Mouse (Mus musculus): Measurements from ENCODE around the gene Polr2c.
A peak's percentile ranks its signal among the peaks of the same experiment; 100 is the strongest.

The Polr2c gene

DNA sequence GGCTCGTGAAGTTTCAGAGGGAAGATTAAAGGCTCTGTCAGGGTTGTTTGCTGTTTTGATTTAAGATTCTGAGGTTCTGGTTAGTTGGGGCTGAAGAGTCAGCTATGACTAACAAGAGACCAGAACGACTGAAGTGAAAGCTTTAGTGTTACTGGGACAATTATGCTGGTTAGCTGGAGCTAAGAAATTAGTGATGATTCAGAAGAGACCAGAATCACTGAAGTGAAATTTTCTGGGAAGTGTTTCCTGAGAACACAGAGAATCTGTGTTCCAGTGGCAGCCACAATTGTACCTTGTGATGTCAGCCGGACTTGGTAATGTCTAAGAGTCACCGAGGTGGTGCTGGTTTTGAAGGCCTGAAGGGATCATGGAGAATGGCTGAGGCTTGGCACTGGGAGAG, 23.5 kb downstream of the Polr2c start:
- no peak for DNase-seq (ENCODE audit: low spot score)

DNA sequence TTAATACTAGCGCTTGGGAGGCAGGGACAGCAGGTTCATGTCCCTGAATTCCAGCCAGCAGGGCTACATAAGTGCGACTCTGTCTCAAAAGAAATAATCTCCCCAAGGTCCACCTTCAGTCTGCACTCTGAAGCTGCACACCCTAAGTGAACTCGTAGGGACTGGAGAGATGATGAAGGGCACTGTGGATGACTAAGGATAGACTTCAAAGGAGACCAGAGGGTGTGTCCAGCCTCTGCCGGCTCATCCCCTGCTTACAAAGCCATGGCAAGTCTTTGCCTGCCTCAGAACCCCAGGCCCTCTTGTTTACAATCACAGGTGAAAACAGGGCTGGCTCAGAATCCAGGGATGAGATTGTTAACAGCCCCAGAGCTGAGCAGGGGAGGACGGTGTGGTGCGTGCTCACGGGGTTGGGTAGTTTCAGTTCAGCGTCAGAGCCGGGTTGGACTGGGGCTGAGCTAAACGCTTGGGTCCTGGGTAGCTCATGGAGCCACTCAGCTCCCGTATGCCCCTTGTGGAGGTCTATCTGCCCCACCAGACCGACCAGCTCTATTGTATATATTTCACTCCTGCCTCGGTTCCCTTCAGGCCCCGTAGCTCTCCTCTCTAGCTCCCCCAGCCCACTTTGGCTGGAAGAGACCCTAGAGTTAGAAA, 31.3 kb downstream of the Polr2c start:
- no peak for DNase-seq (ENCODE audit: low spot score)

GRCm38 (mm10) chr8:94892917-94893316, 35.7 kb downstream of the Polr2c start:
- no peak for DNase-seq (ENCODE audit: low spot score)

DNA sequence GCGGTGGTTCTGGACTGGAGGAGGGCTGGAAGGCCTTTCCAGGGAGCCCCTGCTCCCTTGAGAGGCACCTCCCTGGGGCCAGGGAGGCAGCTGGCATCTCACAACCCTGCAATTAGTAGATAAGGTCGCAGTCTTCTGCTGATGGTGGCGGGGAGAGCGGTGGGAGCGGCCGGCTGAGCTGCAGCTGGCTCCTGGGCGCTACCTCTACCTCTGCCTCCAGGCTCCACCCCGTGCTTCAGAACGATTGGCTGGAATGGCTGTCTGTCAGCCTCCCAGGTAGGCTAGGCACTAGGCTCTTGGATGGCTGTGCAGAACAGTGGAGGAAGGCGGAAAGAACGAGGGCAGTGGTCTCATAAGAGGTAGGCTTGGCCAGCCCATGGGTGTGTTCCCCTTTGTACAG, 42.0 kb downstream of the Polr2c start:
- no peak for DNase-seq (ENCODE audit: low spot score)

DNA sequence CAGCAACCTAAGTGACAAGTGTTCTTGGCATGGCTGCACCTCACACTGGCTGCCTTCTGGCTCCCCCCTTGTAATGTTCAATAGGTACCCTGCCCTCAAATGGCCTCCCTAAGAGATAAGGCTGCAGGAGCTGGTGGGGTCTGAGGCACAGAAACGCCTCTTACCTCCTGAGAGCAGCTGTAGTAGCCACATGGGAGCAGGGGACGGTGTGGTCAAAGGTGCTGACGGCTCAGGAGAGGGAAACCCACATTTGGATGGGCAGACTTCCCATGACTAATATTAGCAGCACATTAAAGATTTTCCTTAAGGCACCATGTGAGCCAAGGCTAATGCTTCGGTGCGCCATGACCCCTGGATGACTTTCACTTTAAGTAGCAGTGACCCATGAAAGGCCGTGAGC, 43.4 kb downstream of the Polr2c start:
- no peak for DNase-seq (ENCODE audit: low spot score)

GRCm38 (mm10) chr8:94901031-94901430, 43.8 kb downstream of the Polr2c start:
- DNase-seq (ENCODE audit: low spot score) = no peak

DNA sequence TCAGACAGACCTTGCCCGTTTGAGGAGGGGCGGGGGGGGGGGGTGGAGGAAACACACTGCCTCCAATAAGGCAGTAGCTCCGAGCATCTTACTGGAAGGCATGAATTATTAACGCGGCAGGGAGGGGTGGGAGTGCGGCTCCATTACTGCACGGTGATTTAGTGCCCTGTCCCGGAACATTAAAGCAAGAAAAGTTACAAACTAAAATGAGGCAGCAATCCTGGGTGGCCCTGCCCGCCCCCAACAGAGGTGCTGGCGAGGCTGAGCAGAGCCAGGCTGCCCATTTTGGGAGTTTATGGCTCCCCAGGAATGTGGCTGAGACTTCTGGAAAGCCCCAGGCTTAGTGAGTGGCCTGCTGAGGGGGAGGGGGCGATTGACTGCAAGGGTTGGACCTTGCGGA, 46.5 kb downstream of the Polr2c start:
- no peak for DNase-seq (ENCODE audit: low spot score)

DNA sequence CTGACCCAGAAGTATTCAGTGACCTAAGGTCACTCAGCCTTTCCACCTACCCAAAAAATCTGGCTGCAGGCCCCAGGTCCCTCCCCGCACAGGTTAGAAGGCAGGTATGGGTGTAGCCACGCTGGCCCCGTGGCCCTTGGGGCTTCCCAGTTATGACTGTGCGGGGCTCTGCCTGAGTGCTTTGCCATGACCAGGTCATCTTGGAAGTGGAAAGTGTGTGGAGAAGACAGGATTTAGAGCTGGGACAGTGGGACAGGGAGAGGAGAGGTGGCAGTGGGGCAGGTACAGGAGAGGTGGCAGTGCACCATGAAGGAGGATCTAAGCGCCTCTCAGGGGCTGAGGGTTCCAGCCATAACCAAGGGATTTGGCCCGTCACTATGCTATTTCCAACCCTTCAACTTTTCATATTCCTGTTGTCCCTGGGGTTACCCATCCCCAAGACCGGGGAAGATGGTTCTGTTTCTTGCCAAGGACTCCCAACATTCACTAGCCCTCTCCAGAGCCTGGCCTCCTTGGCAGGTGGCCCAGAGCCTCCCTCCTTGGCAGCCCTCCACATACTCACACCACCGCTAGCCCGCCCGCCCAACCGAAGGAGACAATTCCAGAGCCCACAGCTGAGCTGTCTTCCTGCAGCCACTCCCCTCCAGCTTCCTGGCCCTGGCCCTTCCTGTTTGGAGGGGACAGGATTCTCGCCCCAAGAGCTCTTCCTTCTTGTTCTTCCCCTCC, 47.4 kb downstream of the Polr2c start:
- peak; percentile 18 for DNase-seq (ENCODE audit: low spot score)

- no peak for DNase-seq (ENCODE audit: low spot score)
These were observed 50.5 kb downstream of the Polr2c start for GRCm38 (mm10) chr8:94907591-94908300.

GRCm38 (mm10) chr8:94908847-94909246, 51.6 kb downstream of the Polr2c start:
- DNase-seq (ENCODE audit: low spot score) = peak; percentile 86

DNA sequence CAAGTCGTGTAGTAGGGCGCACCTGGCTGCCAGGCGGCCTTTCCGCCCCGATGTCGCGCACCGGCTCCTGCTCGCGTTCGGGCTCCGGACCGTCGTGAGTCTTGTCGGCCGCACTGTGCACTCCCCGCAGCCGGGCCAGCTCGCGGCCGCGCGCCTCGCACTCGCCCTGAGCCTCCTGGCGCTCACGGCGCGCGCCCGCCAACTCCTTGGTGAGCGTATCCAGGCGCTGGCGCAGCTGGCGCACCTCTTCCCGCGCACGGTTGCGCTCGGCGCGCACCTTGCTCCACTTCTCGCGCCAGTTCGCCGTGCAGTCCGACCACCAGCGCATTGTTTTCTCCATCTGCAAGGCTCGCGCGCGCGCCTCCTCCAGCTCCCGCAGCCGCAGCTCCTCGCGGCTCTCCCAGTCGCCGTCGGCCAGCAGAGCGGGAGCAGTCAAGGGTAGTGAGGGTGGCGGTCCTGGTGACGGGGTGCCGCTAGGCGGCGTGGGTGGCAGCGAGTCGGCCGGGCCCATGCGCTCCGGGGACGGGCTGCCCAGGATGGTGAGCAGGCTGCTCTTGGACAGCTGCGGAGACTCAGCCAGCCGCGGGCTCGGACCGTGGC, 55.9 kb downstream of the Polr2c start:
- DNase-seq (ENCODE audit: low spot score) = no peak

- DNase-seq (ENCODE audit: low spot score) = no peak
These were observed 57.0 kb downstream of the Polr2c start for GRCm38 (mm10) chr8:94914256-94914655.

GRCm38 (mm10) chr8:94914701-94915101, 57.5 kb downstream of the Polr2c start:
- peak; percentile 53 for DNase-seq (ENCODE audit: low spot score)

DNA sequence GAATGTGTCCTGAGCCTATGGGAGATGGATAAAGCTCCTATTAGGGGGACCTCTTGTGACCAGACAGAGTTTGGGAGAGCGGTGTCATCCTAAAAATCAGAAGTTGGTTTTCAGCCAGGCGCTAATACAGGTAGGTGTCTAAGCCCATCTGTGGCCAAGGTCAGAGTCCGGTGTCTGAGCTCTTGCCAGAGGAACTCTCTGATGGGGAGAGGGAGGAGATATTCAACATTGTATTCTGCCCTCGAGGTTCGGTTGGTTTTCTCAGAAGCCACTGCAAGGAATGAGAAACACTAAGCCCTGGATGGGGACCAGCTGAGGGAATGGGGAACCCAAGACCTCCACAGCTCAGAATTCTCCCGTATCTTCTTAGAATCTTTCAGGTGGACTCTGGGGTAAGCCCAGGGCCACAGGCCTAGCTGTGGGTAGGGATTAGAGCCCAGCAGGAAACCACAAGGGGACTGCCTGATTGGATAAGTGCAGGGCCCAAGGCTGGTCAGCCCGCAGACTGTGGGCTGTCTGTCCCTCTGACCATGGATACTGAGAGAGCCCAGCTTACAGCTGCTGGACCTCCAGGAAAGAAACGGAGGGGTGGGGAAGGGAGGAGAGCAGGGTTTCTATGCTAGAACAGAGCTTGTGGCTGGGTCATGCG, 59.2 kb downstream of the Polr2c start:
- DNase-seq (ENCODE audit: low spot score) = no peak

DNA sequence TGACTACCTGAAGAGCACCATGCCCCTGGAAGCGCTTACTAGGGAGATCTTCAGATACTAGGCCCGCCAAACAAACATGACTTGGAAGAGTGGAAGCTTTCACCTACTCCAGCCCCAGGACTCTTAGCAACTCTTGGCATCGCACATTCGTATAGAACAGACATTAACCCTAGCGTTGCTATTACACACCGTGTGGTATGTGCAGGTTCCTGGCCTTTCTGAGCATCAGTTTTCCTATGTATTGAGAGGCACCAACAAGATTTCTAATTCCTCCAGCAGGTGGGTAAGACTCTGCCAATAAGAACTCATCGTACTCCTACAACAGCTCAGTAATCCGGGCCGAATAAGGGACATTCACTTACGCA, 59.7 kb downstream of the Polr2c start:
- DNase-seq (ENCODE audit: low spot score) = no peak

GRCm38 (mm10) chr8:94917352-94917751, 60.1 kb downstream of the Polr2c start:
- DNase-seq (ENCODE audit: low spot score) = peak; percentile 86

DNA sequence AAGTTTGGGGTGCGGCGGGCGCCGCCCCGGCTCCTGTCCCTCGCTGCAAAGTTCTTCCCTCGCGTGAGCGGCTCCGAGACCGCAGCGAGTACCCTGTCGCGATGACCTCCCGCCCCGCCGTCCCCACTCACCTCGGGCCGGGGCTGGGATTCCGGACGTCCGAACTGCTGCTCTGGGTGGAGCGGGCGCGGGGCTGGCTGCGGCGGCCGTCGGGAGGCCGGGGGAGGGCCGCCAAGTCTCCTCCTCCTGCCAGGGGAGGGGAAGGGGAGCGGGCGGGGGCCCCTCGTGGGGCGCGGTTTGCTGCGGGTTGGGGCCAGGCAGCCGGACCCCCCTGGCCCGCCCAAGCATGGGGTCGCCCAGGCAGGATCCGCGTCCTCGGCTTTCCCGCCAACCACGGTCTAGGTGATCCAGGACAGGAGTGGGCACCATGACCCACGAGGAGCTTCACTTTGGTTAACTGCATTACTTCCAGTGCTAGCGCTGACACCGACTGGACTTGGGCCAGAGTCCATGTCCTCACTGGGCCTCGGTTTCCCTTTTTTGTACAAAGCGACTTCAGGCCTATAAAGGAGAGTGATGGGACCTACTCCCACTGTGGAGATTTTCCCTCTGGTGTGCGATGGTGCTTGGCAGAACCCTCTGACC, 60.7 kb downstream of the Polr2c start, which contains the start of gene Ccdc102a:
Ccdc102a (minus strand) TSS at position 248 of the 645 bp plus-strand sequence.
- peak; percentile 46 for DNase-seq (ENCODE audit: low spot score)

DNA sequence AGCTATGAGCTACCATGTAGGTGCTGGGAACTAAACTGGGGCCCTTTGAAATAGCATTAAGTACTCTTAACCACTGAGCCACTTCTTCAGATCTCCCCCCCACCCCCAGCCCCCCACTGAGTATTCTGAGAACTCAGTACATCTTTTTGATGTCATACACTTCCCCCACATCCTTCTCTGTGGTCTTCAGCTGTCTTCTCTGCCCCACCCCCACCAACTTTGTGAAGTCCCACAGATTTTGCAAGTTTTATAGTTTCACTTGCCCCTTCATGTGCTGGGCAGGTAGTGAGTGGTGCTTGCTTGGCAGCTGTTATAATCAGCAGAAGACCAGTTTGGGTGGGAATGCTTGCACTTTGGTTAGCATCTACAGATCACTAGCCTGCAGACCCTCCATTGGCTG, 62.0 kb downstream of the Polr2c start:
- no peak for DNase-seq (ENCODE audit: low spot score)

GRCm38 (mm10) chr8:94922176-94922575, 64.9 kb downstream of the Polr2c start:
- DNase-seq (ENCODE audit: low spot score) = no peak

- no peak for DNase-seq (ENCODE audit: low spot score)
These were observed 65.4 kb downstream of the Polr2c start for GRCm38 (mm10) chr8:94922602-94923001.
